Mouse (Mus musculus) retina, postnatal 1 day (tissue): Measurements from ENCODE around the gene Cradd.

Experiments used
- DNase-seq: peaks from one replicate; pipeline ENCODE4 v3.0.0-alpha.2; 2012

The Cradd gene

GRCm38 (mm10) chr10:95302211-95303163, 21.4 kb downstream of the Cradd start:
- no peak for DNase-seq

GRCm38 (mm10) chr10:95300178-95300793, 23.6 kb downstream of the Cradd start:
- no peak for DNase-seq

GRCm38 (mm10) chr10:95299808-95300133, 24.2 kb downstream of the Cradd start:
- no peak for DNase-seq

GRCm38 (mm10) chr10:95299010-95299807, 24.7 kb downstream of the Cradd start:
- no peak for DNase-seq

- no peak for DNase-seq
These were observed 25.4 kb downstream of the Cradd start for GRCm38 (mm10) chr10:95298504-95298903.

GRCm38 (mm10) chr10:95297690-95298104, 26.2 kb downstream of the Cradd start:
- DNase-seq: no peak

- no peak for DNase-seq
These were observed 26.9 kb downstream of the Cradd start for GRCm38 (mm10) chr10:95297024-95297423.

- DNase-seq: no peak
These were observed 30.7 kb downstream of the Cradd start for GRCm38 (mm10) chr10:95293261-95293660.

GRCm38 (mm10) chr10:95292269-95292668, 31.7 kb downstream of the Cradd start:
- no peak for DNase-seq

GRCm38 (mm10) chr10:95291133-95291876, 32.6 kb downstream of the Cradd start:
- DNase-seq: no peak

- DNase-seq: no peak
These were observed 34.1 kb downstream of the Cradd start for GRCm38 (mm10) chr10:95289819-95290218.

GRCm38 (mm10) chr10:95288206-95288605, 35.7 kb downstream of the Cradd start:
- DNase-seq: no peak

- DNase-seq: no peak
These were observed 36.6 kb downstream of the Cradd start for GRCm38 (mm10) chr10:95287351-95287750.

- no peak for DNase-seq
These were observed 40.5 kb downstream of the Cradd start for GRCm38 (mm10) chr10:95283434-95283833.

- DNase-seq: no peak
These were observed 41.9 kb downstream of the Cradd start for GRCm38 (mm10) chr10:95281996-95282395.

GRCm38 (mm10) chr10:95281466-95281990, 42.4 kb downstream of the Cradd start:
- no peak for DNase-seq

GRCm38 (mm10) chr10:95280327-95280726, 43.6 kb downstream of the Cradd start:
- no peak for DNase-seq

- no peak for DNase-seq
These were observed 44.5 kb downstream of the Cradd start for GRCm38 (mm10) chr10:95279459-95279858.

GRCm38 (mm10) chr10:95278085-95278484, 45.8 kb downstream of the Cradd start:
- no peak for DNase-seq

- no peak for DNase-seq
These were observed 48.4 kb downstream of the Cradd start for GRCm38 (mm10) chr10:95275488-95275887.

GRCm38 (mm10) chr10:95273226-95273625, 50.7 kb downstream of the Cradd start:
- DNase-seq: no peak

- DNase-seq: no peak
These were observed 54.8 kb downstream of the Cradd start for GRCm38 (mm10) chr10:95269151-95269550.
